Mouse (Mus musculus) c-Kit-positive CD71-positive TER-119-positive erythroid progenitor cells, embryonic 14.5 days (primary cell): Measurements from ENCODE around the gene Gtf3c3.

ENCODE experiments used
- DNase-seq: peaks from one replicate; pipeline ENCODE4 v3.0.0-alpha.2; 2013; ENCODE audit warnings: low spot score

Gene Gtf3c3

GRCm38 (mm10) chr1:54438340-54439079, at the start of gene Gtf3c3:
Gtf3c3 (minus strand) TSS chr1:54438971.
- peak; percentile 74 for DNase-seq

DNA sequence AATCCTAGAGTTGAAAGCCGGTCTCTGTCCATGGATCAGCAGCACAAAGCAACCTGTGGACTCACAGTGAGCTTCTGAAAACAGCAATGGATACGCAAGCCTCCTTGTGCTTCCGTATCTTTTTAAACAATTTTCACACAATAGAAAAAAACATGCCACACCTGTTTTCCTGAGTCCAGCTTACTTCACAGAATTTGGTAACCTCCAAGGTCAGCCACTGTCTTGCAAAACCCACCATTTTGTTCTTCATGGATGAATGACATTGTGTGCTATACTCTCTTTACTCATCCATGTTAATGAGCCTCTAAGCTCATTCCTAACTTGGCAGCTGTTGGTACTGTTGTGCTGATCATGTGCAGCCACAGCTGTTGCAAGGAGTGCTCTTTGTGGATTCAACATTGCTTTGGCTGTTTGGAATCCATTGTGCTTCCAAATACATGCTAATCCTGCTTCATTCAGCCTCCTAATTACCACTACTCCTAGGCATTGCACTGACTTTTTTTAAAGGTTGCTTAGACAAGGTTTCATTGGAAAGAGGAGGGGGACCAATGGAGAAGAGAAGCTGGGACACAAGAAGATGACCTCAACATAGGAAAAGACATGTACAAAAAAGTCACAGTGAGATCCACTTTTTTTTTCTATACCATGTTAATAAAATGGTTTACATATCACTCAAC, 46.1 kb upstream of the Gtf3c3 start:
- DNase-seq: no peak

GRCm38 (mm10) chr1:54480491-54480890, 41.7 kb upstream of the Gtf3c3 start:
- no peak for DNase-seq

GRCm38 (mm10) chr1:54468662-54469061, 29.9 kb upstream of the Gtf3c3 start:
- DNase-seq: no peak

GRCm38 (mm10) chr1:54467366-54467765, 28.6 kb upstream of the Gtf3c3 start:
- no peak for DNase-seq

GRCm38 (mm10) chr1:54452116-54452515, 13.3 kb upstream of the Gtf3c3 start:
- no peak for DNase-seq

DNA sequence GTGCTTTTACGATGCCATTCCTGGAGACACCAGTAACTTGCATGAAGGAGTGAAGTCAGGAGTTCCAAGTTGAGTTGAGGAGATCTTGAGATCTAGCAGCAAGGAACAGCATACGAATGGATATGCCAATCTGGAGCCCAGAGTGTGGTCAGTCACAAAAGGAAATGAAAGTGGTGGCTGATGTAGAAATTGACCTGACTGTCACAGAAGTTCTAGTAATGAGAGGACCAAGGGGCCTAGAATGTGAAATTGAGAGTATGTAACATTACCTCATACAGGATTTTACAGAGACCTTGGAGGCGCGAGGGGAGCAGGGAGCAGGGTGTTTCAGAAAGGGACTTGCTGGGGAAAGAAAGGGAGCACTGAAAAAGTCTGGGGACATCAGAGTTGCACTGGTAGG, 10.1 kb upstream of the Gtf3c3 start:
- no peak for DNase-seq

DNA sequence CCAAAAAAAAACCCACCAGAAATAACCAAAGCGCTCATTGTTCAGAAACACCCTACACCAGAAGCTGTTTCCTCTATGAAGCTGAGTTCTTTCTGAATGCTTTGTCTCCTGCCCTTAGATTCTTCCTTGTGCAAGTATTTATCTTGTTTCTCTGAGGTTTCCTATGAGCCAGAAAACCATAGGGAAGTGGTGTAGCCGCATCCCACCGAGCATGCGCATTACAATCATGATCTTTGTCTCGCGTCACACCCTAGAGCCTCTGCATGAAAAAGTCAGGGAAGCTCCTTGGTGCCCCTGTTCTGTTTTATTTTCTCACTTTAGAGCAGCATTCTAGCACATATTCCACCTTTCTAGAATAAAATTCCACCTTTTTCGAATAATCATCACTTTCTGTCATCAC, 4.9 kb upstream of the Gtf3c3 start:
- no peak for DNase-seq

- DNase-seq: no peak
Measured at GRCm38 (mm10) chr1:54439080-54439476, 307 bp upstream of the Gtf3c3 start.

DNA sequence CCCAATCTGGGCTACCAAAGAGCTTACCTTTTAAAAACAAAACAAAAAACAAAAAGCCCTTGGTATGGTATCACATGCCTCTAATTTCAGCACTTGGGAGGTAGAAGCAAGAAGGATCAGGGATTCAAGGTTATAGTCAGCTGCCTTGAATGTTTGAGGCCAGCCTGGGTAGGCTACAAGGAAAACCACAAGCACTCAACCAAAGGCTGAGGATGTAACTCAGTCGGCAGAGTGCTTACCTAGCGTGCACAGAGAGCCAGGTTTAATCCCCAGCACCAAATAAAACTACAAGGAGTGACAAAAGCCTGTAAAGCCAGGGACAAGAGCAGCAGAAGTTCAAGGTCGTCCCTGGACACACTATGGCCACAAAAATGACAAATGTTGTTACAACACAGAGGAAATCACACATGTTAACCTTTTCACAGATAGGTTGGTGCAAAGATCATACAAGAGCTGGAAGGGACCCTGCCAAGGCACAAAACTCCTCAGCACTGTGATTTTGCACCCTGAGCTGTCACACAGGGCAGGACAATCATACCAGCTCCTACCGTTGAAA, 16.5 kb downstream of the Gtf3c3 start:
- DNase-seq: no peak

- no peak for DNase-seq
Measured at GRCm38 (mm10) chr1:54421670-54422069, 17.1 kb downstream of the Gtf3c3 start.

GRCm38 (mm10) chr1:54402736-54403135, 36.0 kb downstream of the Gtf3c3 start:
- no peak for DNase-seq

DNA sequence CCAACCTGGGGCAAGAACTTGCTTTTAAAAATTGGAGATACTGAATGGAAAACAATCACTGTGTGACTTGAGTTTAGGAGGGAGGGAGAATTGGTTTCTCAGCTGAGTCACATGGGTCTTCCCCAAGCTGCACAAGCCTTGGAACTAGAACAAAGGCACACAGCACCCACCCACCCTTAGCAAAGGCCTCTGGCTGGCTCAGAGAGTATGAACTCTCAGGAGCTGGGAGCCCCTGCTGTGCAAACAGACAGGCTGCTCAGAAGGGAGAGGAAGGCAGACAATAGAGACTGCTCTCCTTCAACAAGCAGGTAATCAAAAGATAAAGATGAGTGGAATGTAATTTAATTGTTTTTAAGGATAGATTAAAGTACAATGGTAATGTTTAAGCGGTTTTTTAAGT, 54.5 kb downstream of the Gtf3c3 start:
- no peak for DNase-seq

DNA sequence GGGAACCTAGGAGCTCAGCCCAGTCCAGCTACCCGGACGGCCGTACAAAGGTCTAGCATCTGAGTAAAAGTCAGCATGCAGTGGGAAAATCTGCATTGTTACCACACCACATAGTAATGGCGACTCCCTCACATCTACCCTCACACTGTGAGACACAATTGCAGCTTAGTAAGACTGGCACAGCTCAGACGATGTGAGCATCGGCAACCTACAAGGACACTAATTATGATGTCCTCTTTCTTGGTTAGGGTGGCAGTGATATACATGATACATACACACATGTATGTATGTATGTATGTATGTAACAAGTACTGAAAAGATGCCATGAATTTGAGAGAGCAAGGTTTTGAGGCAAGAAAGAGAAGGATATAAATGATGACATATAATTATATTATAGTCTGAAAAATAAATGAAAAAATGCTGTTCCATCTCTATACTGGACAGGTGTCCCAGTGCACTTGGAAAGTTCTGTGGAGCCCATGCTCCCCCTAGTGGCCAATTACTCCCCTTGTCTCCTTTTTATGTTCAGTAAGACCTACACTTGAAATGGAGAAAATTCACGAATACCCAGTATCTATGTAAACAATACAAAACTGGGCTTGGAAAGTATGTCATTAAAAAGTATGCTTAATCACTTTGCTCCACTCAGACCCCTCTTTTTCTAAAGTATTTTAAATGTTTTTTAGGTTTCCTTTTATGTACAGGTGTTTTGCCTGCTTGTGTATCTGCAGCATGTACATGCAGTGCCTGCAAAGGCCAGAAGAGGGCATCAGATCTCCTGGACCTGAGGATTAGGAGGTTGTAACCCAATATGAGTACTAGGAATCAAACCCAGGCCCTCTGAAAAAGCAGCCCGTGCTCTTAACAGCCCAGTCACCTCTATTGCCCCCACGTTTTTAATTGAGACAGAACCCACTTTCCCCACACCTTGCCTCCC, 57.5 kb downstream of the Gtf3c3 start:
- DNase-seq: peak; percentile 52

- no peak for DNase-seq
Measured at GRCm38 (mm10) chr1:54377506-54378051, 61.2 kb downstream of the Gtf3c3 start.

GRCm38 (mm10) chr1:54356566-54356965, 82.2 kb downstream of the Gtf3c3 start:
- DNase-seq: no peak

- DNase-seq: no peak
Measured at GRCm38 (mm10) chr1:54355485-54355884, 83.3 kb downstream of the Gtf3c3 start.

DNA sequence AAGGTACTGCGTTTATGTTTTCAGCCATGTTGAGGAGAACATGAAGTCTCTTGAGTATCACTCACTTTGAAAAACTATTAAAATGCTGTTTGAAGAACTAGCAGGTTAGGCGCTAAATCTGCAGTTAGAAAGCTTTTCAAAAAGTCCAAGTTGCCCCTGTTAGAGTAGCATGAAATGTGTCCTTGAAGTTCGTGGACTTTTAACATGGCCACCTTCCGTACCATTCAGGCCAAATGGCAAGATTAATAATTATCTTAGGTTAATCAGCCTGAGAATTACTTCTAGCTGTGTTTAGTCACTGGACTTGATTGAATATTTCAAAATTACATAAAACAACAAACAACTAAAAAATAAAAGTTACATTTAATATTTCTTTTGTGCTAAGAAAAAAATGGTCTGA, 84.0 kb downstream of the Gtf3c3 start:
- DNase-seq: no peak
